Mouse (Mus musculus) myocyte (in vitro differentiated cells): ENCODE measurements at regions not wholly inside any gene's neighbourhood (a gene's known extent, or its start where the extent isn't known, plus 50 kb on each side); places are given as distances from the start of the nearest gene placed in this dataset.

Source experiments
- H3K27me3 ChIP-seq: one replicate; pipeline ENCODE4 v1.6.1; 2011; ENCODE audit not compliant: control insufficient read depth, insufficient read depth, insufficient read length
- H3K36me3 ChIP-seq: one replicate; pipeline ENCODE4 v1.6.1; 2011; ENCODE audit not compliant: control insufficient read depth, insufficient read depth
- H3K4me2 ChIP-seq: one replicate; pipeline ENCODE4 v1.6.1; 2011; ENCODE audit warnings: low read depth, control low read depth
- H3K4me3 ChIP-seq: one replicate; pipeline ENCODE4 v1.5.1; 2011; ENCODE audit warnings: mild to moderate bottlenecking, control low read depth, moderate library complexity
- H3K79me2 ChIP-seq: one replicate; pipeline ENCODE4 v1.6.1; 2011; ENCODE audit not compliant: control insufficient read depth, insufficient read depth
- H3ac ChIP-seq: one replicate; pipeline ENCODE4 v1.6.1; 2011; ENCODE audit not compliant: control insufficient read depth, insufficient read length
- CEBPB ChIP-seq: IDR thresholded peaks from 2 replicates; pipeline ENCODE4 v1.6.1; 2011; ENCODE audit warnings: mild to moderate bottlenecking, moderate library complexity; ENCODE audit not compliant: poor library complexity, insufficient read depth, severe bottlenecking
- E2F4 ChIP-seq: IDR thresholded peaks from one replicate; pipeline ENCODE4 v1.6.1; 2011; ENCODE audit warnings: mild to moderate bottlenecking, control low read depth, moderate library complexity; ENCODE audit not compliant: insufficient read depth
- MAX ChIP-seq: IDR thresholded peaks from one replicate; pipeline ENCODE4 v1.6.1; 2011; ENCODE audit warnings: low read depth, mild to moderate bottlenecking, control low read depth
- MYOD1 ChIP-seq, 3 experiments: IDR thresholded peaks; one replicate each; pipeline ENCODE4 v1.6.1; 2011; ENCODE audit warnings: control low read depth in 2 of 3, low read depth in 2 of 3, mild to moderate bottlenecking in 2 of 3, moderate library complexity in 1 of 3; ENCODE audit not compliant: insufficient read length in 2 of 3, control insufficient read depth in 1 of 3
- MYOG ChIP-seq, 3 experiments: IDR thresholded peaks; one replicate each; pipeline ENCODE4 v1.6.1; 2011; ENCODE audit warnings: control low read depth in 2 of 3, low read depth in 2 of 3, mild to moderate bottlenecking in 2 of 3; ENCODE audit not compliant: insufficient read length in 2 of 3, control insufficient read depth in 1 of 3, insufficient read depth in 1 of 3
- POLR2A ChIP-seq: IDR thresholded peaks from one replicate; pipeline ENCODE4 v1.6.1; 2011; ENCODE audit warnings: low read depth, mild to moderate bottlenecking, control low read depth, moderate library complexity; ENCODE audit not compliant: insufficient read length
- POLR2AphosphoS2 ChIP-seq: IDR thresholded peaks from one replicate; pipeline ENCODE4 v1.6.1; 2011; ENCODE audit warnings: low read depth, control low read depth; ENCODE audit not compliant: insufficient read length
- REST ChIP-seq: IDR thresholded peaks from one replicate; pipeline ENCODE4 v1.6.1; 2011; ENCODE audit warnings: mild to moderate bottlenecking, control low read depth, moderate library complexity; ENCODE audit not compliant: insufficient read depth, insufficient read length
- SRF ChIP-seq: IDR thresholded peaks from one replicate; pipeline ENCODE4 v1.6.1; 2011; ENCODE audit warnings: low read depth; ENCODE audit not compliant: control insufficient read depth, insufficient read length
- TCF12 ChIP-seq: IDR thresholded peaks from one replicate; pipeline ENCODE4 v1.6.1; 2011; ENCODE audit warnings: mild to moderate bottlenecking, control low read depth; ENCODE audit not compliant: poor library complexity, insufficient read depth, severe bottlenecking
- TCF3 ChIP-seq: IDR thresholded peaks from one replicate; pipeline ENCODE4 v1.6.1; 2011; ENCODE audit warnings: low read depth, control low read depth; ENCODE audit not compliant: insufficient read length
- USF1 ChIP-seq: IDR thresholded peaks from one replicate; pipeline ENCODE4 v1.6.1; 2011; ENCODE audit warnings: low read depth, mild to moderate bottlenecking, control low read depth, moderate library complexity

GRCm38 (mm10) chr1:51539634-51540033, 61.4 kb upstream of the Nabp1 start:
- H3K36me3 ChIP-seq: no peaks in the 10 kb centered on the region
- H3K4me3 ChIP-seq: no peak overlapping the region
- TF ChIP-seq REST (no peak), MYOD1 (IDR thresholded peaks at IDR 0.05; ENCODE audit: control insufficient read depth in 1 of 3, insufficient read length in 2 of 3, low read depth in 2 of 3) (no peak), TCF12 (no peak), POLR2AphosphoS2 (no peak), SRF (no peak), CEBPB (no peak), MYOG (IDR thresholded peaks at IDR 0.05; ENCODE audit: control insufficient read depth in 1 of 3, insufficient read depth in 1 of 3, insufficient read length in 2 of 3, low read depth in 2 of 3) (no peak), E2F4 (no peak), POLR2A (no peak), USF1 (no peak), MAX (no peak), TCF3 (no peak)
- H3K4me2 ChIP-seq: no peak overlapping the region
- no peak overlapping the region for H3ac ChIP-seq
- H3K27me3 ChIP-seq: no peaks in the 10 kb centered on the region
- H3K79me2 ChIP-seq: no peaks in the 10 kb centered on the region

GRCm38 (mm10) chr1:51538836-51539235, 60.6 kb upstream of the Nabp1 start:
- Histone ChIP-seq H3K79me2 (no peaks in the 10 kb centered on the region), H3K36me3 (no peaks in the 10 kb centered on the region), H3K27me3 (no peaks in the 10 kb centered on the region), H3K4me2 (no peak overlapping the region), H3K4me3 (no peak overlapping the region), H3ac (no peak overlapping the region)
- no peak for TF ChIP-seq REST

DNA sequence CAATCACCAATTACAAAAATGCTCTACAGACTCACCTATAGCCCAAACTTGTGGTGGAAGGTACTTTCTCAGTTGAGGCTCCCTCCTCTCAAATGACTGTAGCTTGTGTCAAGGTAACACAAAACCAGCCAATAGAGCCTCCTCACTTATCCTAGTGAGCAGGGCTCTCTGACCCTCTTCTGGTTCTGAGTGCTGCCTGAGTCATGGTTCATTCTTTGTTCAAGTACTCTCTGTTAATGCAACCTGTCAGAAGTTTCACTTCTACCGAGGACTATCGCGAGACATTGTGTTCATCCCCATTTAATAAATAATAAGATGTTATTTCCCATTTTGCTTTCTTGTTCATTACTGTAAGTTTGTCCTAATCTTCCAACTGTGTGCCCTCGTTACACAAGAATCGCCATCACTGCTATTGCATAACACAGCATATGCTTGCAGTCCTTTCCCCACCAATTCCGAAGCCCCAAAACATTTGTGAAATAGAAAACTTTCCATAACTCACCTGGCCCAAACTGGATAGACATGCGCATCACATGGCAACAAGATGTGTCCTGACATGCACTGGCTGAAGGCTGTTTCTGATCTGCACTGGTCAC, 59.6 kb upstream of the Nabp1 start:
- Histone ChIP-seq H3K27me3 (no peaks in the 10 kb centered on the region), H3ac (no peak overlapping the region), H3K4me2 (no peak overlapping the region), H3K4me3 (no peak overlapping the region), H3K79me2 (no peaks in the 10 kb centered on the region), H3K36me3 (no peaks in the 10 kb centered on the region)
- TF ChIP-seq MAX (no peak), MYOG (IDR thresholded peaks at IDR 0.05; ENCODE audit: control insufficient read depth in 1 of 3, insufficient read depth in 1 of 3, insufficient read length in 2 of 3, low read depth in 2 of 3) (no peak), MYOD1 (IDR thresholded peaks at IDR 0.05; ENCODE audit: control insufficient read depth in 1 of 3, insufficient read length in 2 of 3, low read depth in 2 of 3) (no peak)

GRCm38 (mm10) chr1:51536076-51536475, 57.9 kb upstream of the Nabp1 start:
- Histone ChIP-seq H3K36me3 (no peaks in the 10 kb centered on the region), H3K4me3 (no peak overlapping the region), H3K4me2 (no peak overlapping the region), H3K27me3 (no peaks in the 10 kb centered on the region), H3K79me2 (no peaks in the 10 kb centered on the region), H3ac (no peak overlapping the region)
- TF ChIP-seq E2F4 (no peak), TCF12 (no peak), MYOD1 (IDR thresholded peaks at IDR 0.05; ENCODE audit: control insufficient read depth in 1 of 3, insufficient read length in 2 of 3, low read depth in 2 of 3) (no peak), MYOG (IDR thresholded peaks at IDR 0.05; ENCODE audit: control insufficient read depth in 1 of 3, insufficient read depth in 1 of 3, insufficient read length in 2 of 3, low read depth in 2 of 3) (no peak), POLR2A (no peak), SRF (no peak)

- H3K27me3 ChIP-seq: no peaks in the 10 kb centered on the region
- TF ChIP-seq REST (no peak), MYOD1 (IDR thresholded peaks at IDR 0.05; ENCODE audit: control insufficient read depth in 1 of 3, insufficient read length in 2 of 3, low read depth in 2 of 3) (no peak), TCF3 (no peak), E2F4 (no peak), TCF12 (no peak), CEBPB (no peak), POLR2A (no peak), SRF (no peak), MYOG (IDR thresholded peaks at IDR 0.05; ENCODE audit: control insufficient read depth in 1 of 3, insufficient read depth in 1 of 3, insufficient read length in 2 of 3, low read depth in 2 of 3) (no peak), MAX (no peak), USF1 (no peak), POLR2AphosphoS2 (no peak)
Measured at GRCm38 (mm10) chr1:51535414-51535813, 57.2 kb upstream of the Nabp1 start.

More at GRCm38 (mm10) chr1:51535414-51535813, 57.2 kb upstream of the Nabp1 start:
- Histone ChIP-seq H3ac (no peak overlapping the region), H3K4me3 (no peak overlapping the region), H3K36me3 (no peaks in the 10 kb centered on the region), H3K4me2 (no peak overlapping the region), H3K79me2 (no peaks in the 10 kb centered on the region)
